In genomic region chr7:133715387-133715786, GRCm38 (mm10) we compare ENCODE assay signal across 34 mouse cellular contexts. TPM values are rescaled to one million over a fixed set of nuclear protein-coding genes. Genes with fewer than 3 reads are reported as not detected.
DNase-seq lines count a peak whose midpoint lies in the region; ATAC-seq lines count a peak whose summit lies in the region.
"Had no signal": no experiment of that assay in that cellular context is flagged by ENCODE, and none has a peak within 500 bp of the region (broad histone marks: within the 10 kb centered on the region; RNA-seq: fewer than 3 reads in every experiment).

No protein-coding gene starts in this region.

- peak; percentile 4 for DNase-seq in adrenal gland, postnatal 25 days
- no peak for DNase-seq in adrenal gland, adult 8-10 months
- DNase-seq in spleen, postnatal 36 days (ENCODE audit: low spot score in 2 of 2), result peak; percentile 44 to 53
- no peak for DNase-seq in spleen, postnatal 14 days (ENCODE audit: low spot score in 2 of 2)
- DNase-seq in fibroblast of lung, adult 2 months (ENCODE audit: low read depth), result peak; percentile 51
- DNase-seq in kidney, adult 9 months, result no peak
- DNase-seq: cerebellum, adult 8-10 months; cerebellum, postnatal 25 days; gastrocnemius, postnatal 14 days; heart, adult 11 months; heart, postnatal 36 days; kidney, postnatal 25 days; layer of hippocampus, postnatal 36 days; left cerebral cortex, postnatal 4 days; right cerebral cortex, postnatal 4 days; thymus, adult 18-20 months; thymus, postnatal 36 days had no signal

- ATAC-seq in CD4-positive, CD25-positive, alpha-beta regulatory T cell, adult 4 months, result no peak
- ATAC-seq: forebrain, embryonic 14.5 days; intestine, embryonic 16.5 days; midbrain, embryonic 15.5 days; Patski had no signal

RNA-seq across cellular contexts. Expression of gene Uros, which starts 5.5 kb away (rescaled TPM):
- total RNA-seq in adrenal gland, postnatal 25 days (2021), result 15.5 and 18.2 TPM in 2 replicates
- 10 to 100 TPM; 14.2 to 21.1 (median 16.7) TPM for total RNA-seq in adrenal gland, adult 8-10 months (2022)
- polyA plus RNA-seq in CD4-positive, CD25-positive, alpha-beta regulatory T cell, adult 4 months (2017; shearing (Covaris generic)), result 10 to 100 TPM; 37.8 to 38.8 TPM

RNA-seq across cellular contexts. Expression of gene Bccip, which starts 6.3 kb away (rescaled TPM):
- total RNA-seq in adrenal gland, postnatal 25 days (2021), result 54.8 and 64.9 TPM in 2 replicates
- 10 to 100 TPM; 52.5 to 78.0 (median 65.2) TPM for total RNA-seq in adrenal gland, adult 8-10 months (2022)
- polyA plus RNA-seq in CD4-positive, CD25-positive, alpha-beta regulatory T cell, adult 4 months (2017; shearing (Covaris generic)), result 100 to 1,000 TPM; 159 to 194 TPM

RNA-seq across cellular contexts. Expression of gene Mmp21, which starts 35.5 kb away (rescaled TPM):
- total RNA-seq in adrenal gland, postnatal 25 days (2021), result not detected in 2 replicates
- total RNA-seq in adrenal gland, adult 8-10 months (2022), result not detected
- polyA plus RNA-seq in CD4-positive, CD25-positive, alpha-beta regulatory T cell, adult 4 months (2017; shearing (Covaris generic)), result under 1 TPM in 1 of 2 experiments, not detected in 1; 0.47 TPM
- total RNA-seq: adrenal gland, postnatal 36 days; gastrocnemius, postnatal 14 days; heart, postnatal 36 days; left cerebral cortex, postnatal 4 days; megakaryocyte progenitor cell, adult 5-6 weeks; MEL had no signal
- polyA plus RNA-seq: C2C12; forebrain, embryonic 14.5 days; heart, embryonic 10.5 days; heart, embryonic 16.5 days; hindbrain, embryonic 12.5 days; intestine, embryonic 16.5 days; kidney, embryonic 14.5 days; limb, embryonic 14.5 days; liver, embryonic 15.5 days; midbrain, embryonic 10.5 days; neural tube, embryonic 11.5 days; Patski had no signal

Comparison
In these comparisons a context has a peak if more than half of its experiments do, and no peak if none do; other contexts are left out.
1. DNase-seq: peak in adrenal gland, postnatal 25 days (single experiment), spleen, postnatal 36 days (2 of 2) and fibroblast of lung, adult 2 months (single experiment); none in adrenal gland, adult 8-10 months (single experiment), spleen, postnatal 14 days (0 of 2) and kidney, adult 9 months (single experiment).